Mouse (Mus musculus): ENCODE data around the gene Mboat1.

The Mboat1 gene

DNA sequence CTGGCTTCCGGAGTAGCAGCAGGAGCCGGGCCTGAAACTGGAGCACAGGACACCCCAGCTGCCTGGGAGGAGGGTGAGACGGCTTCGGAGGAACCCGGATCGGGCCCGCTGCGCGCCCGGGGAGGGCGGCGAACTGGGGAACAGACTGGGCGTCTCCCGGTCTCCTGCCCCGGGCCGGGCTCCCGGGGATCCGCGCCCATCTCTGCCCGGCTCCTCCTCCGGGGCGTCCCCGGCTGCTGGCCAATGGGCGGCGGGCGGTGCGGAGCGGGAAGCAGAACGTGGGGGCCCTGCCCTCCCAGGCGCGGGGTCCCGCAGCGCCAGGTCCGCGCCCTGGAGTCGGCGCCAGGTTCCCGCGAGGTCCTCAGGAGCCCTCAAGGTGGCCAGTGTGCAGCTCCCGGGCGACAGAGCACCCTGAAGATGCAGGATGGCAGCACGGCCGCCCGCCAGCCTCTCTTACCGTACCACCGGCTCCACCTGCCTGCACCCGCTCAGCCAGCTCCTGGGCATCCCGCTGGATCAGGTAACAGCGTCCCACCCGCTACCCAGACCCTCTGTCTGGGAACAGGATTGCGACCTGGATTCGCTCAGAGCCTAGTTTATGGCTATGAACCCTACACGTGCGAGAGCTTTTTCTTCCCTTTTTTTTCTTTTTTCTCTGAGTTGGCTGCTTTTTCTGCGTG, at the start of gene Mboat1:
Gene Mboat1 (plus strand): TSS at position 247 of the 680 bp plus-strand sequence.
- in situ Hi-C loops (cut with MboI): no loop called here

DNA sequence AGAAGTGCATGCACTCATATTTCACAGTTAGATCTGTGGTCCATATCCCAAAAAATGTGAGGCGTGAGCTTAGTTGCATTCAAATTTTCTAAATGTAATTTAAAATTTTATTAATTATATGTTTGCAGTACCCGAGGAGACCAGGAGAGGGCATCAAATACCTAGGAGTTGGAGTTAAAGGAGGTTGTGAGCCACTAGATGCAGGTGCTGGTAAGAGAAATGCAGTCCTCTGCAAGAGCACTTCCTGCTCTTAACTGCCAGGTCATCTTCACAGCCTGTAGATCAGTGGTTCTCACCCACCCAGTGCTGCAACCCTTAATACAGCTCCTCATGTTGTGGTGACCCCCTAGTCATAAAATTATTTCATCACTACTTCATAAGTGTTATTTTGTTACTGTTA, 43.2 kb upstream of the Mboat1 start:
- in situ Hi-C loops (cut with MboI): no loop called here

DNA sequence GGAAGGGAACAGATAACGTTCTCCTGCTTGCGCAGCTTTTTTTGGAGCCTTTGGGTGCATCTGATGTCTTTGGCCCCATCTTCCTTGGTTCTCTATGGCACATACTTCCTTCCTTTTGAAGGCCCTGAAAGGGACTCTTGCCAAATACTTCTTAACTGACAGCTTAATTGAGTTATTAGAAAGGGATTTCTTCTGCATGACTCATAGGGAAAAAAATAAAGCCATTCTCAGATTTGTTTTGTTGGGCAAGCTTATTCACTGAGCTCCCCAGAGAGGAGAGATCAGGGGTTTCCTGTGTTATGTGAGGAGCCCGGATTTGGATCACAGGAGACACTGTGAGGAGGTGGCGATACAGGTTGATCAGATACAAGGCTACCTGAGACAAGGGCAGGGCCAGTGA, 40.4 kb upstream of the Mboat1 start:
- in situ Hi-C loops (cut with MboI): no loop called here

GRCm38 (mm10) chr13:30096536-30096935, 39.8 kb upstream of the Mboat1 start:
- in situ Hi-C loops (cut with MboI): no loop called here

DNA sequence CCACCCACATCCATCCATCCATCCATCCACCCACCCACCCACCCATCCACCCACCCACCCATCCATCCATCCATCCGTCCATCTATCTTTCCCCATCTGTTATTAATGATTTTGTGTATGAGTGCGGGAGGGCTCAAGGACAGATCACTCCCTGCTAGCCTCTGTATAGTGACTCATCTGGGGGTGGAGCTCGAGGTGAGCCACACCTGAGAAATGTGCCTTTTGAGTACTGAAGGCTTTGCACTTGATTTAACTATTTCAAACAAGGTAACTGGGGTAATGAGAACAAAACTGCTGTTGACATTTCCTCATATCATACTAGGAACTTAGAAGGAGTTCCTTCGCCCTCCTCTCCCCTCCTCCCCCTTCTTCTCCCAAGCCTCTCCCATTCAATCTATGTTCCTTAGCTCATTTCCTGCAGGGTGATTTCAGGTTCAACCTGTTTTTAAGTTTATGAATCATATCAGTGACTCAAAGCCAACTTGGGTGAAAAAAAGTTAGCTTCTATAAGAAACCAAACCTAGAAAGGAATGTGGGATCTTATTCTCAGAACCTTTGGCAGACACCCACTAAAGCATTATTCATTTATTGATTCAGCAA, 27.2 kb upstream of the Mboat1 start:
- in situ Hi-C loops (cut with MboI): no loop called here

GRCm38 (mm10) chr13:30115792-30116191, 20.5 kb upstream of the Mboat1 start:
- in situ Hi-C loops (cut with MboI): no loop called here

DNA sequence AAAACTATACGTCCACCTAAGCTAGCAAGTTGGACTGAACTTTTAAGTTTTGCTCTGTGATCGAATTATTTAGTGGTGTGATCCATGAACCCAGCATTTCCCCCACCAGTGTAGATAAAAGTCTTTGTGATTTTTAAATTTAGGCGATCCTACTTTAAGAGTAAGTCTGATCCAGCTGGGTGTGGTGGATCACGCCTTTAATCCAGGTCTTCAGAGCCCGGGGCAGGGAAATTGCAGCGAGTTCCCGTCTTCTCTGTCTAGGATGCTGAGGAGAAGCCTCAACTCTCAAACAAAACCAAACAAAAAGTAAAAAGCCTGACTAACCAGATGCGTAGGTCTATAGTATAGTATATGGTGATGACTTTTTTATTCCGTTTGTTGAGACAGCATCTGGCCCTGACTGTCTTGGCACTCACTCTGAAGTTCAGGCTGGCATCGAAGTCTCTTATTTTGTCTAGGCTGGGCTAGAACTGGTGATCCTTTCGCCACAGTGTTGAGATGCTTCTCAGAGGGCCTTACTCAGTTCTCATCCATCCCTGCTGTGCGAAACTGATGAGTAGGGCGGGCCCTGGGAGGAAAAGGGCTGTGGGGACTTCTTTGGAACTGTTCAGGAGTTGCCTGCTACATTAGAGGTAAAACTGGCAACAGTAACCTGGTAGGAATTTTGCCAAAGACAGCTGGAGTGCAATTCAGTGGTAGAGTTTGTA, 787 bp downstream of the Mboat1 start:
- in situ Hi-C loops (cut with MboI): no loop called here

DNA sequence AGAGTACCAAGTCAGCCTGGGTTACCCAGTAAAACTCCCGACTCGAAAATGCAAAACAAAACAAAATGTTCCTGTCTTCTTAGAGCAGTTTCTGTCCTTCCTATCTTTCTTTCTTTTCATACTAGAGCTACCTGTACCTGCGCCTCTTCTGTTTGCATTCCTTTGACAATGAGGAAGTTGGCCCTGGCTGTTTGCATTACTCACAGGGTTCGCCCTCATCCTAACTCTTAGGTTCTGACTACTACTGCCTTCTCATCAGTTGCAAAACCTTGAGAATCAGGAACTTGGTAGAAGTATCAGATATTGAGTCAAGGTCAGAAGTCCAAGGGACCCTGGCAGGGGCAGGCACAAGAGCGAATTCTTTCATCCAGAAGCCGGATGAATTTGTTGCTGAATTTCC, 1.7 kb downstream of the Mboat1 start:
- in situ Hi-C loops (cut with MboI): no loop called here

GRCm38 (mm10) chr13:30140149-30140548, 3.9 kb downstream of the Mboat1 start:
- in situ Hi-C loops (cut with MboI): no loop called here

GRCm38 (mm10) chr13:30140646-30141045, 4.4 kb downstream of the Mboat1 start:
- in situ Hi-C loops (cut with MboI): no loop called here

GRCm38 (mm10) chr13:30141996-30142395, 5.7 kb downstream of the Mboat1 start:
- in situ Hi-C loops (cut with MboI): no loop called here

DNA sequence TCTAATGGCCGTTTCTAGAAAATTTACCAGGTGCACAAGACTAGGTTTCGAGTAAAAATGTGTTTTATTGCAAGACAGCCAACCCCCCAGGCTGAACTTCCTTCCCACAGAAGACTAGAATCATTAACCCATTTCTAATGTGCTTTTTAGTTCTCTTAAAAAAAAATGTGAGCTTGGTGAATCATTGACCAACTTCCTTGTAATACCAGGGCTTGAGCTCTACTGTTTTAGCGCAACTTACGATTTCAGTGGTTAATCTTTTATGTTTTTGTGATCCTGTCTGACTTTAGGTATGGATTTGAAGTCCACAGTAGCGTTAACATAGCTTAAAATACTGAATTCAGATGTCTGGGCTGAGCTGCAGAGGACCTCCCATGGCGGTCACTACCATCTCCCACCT, 10.2 kb downstream of the Mboat1 start:
- in situ Hi-C loops (cut with MboI): no loop called here

GRCm38 (mm10) chr13:30154264-30154663, 18.0 kb downstream of the Mboat1 start:
- in situ Hi-C loops (cut with MboI): no loop called here

DNA sequence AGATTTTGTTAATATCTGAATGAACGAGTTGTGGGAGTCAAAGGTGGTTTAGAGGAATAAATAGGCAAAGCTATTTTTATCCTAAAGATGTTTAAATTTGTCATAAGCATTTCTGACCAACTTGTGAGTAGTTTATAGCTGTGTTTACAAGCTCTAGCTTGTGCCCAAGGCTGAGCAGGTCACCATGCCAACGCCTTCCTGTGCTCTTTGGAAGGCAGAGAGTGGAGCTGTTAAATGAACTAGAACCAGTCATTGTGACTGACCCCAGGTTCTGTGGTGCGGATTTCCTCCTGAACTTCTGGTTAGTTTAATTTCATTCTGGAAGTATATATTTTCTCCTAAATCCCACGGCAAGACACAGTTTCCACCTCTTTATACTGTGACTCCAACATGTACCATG, 23.3 kb downstream of the Mboat1 start:
- in situ Hi-C loops (cut with MboI): no loop called here

- in situ Hi-C loops (cut with MboI): no loop called here
These were observed 27.2 kb downstream of the Mboat1 start for GRCm38 (mm10) chr13:30163521-30163920.

DNA sequence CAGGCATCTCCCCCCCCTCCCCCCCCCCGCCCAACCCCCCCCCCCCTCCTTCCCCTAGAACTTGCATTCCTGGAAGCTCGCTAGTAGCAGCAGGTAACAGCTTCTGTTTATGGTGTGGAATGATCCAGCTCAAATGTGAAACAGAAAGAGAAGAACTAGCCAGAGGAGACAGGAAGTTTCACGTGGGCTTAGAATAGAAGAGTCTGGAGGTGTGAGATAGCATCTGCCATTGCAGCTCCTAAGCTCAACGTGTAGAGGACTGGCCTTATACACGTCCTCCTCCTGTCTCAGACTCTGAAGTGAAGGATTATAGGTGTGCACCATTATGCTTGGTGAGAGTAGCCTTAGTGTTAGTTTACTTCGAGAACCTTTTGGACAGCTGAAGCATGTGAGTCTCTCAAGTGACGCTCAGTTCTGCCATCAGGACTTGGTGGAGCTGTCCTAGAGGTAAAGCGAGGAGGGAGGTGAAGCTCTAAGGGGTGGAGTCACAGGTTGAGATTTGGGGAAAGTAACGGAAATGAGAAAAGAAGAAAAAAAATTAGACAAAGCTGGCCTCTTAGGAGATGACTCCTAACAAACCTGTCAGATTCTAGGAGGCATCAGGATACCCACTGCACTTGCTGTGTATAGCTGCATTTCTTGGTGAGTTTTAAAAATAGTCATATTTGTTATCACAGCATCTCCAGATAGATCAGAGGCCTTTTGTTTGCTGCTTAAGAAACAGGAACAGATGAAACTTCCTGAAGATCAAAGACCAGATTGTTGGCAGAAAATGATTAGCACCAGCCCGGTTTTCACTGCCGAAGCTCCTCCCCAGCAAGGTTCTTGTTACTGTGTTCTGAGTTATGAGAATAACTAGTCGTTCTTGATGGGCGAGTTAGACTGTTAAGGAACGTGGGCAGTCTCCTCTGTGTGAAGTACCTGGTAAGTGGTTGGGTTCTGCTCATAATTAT, 30.1 kb downstream of the Mboat1 start:
- in situ Hi-C loops (cut with MboI): no loop called here

DNA sequence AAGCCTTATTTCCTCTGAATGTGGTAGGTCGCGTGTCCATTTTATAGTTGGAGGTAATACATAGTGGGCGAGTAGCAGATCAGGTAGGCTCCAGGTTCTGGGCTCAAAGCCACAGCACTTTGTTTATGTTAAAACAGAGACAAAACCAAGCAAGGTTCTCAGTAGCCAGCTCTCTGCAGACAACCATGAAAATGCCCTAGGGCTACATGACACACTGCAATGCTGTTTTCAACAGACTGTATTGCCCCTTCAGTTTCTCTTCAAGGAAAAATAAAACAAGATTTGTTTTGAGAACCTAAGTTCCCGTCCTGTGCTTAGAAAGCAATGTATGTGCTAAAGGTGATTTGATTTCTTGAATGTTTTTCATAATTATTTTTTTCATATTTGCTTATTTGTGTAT, 31.2 kb downstream of the Mboat1 start:
- in situ Hi-C loops (cut with MboI): no loop called here

- in situ Hi-C loops (cut with MboI): no loop called here
These were observed 32.5 kb downstream of the Mboat1 start for GRCm38 (mm10) chr13:30168803-30169202.

- in situ Hi-C loops (cut with MboI): no loop called here
These were observed 33.8 kb downstream of the Mboat1 start for GRCm38 (mm10) chr13:30170061-30170460.

GRCm38 (mm10) chr13:30174586-30174985, 38.3 kb downstream of the Mboat1 start:
- in situ Hi-C loops (cut with MboI): no loop called here

GRCm38 (mm10) chr13:30177356-30177755, 41.1 kb downstream of the Mboat1 start:
- in situ Hi-C loops (cut with MboI): no loop called here

- in situ Hi-C loops (cut with MboI): no loop called here
These were observed 49.3 kb downstream of the Mboat1 start for GRCm38 (mm10) chr13:30185549-30185948.

Data from mature B cell (primary cell).